Mouse (Mus musculus) spleen, adult 2 months (tissue): ENCODE data around the gene Gm16253.

Experiments used
- CTCF ChIP-seq: fragments of 200-500 bp; IDR thresholded peaks from 2 replicates; pipeline ENCODE4 v1.5.1; 2011; ENCODE audit warnings: mild to moderate bottlenecking, inconsistent platforms; ENCODE audit not compliant: insufficient read depth, insufficient read length, insufficient replicate concordance; ENCODE audit errors: extremely low read depth
- POLR2A ChIP-seq: fragments of 200-500 bp; IDR thresholded peaks from 2 replicates; pipeline ENCODE4 v1.6.1; 2011; ENCODE audit warnings: low read depth, low read length, inconsistent platforms

DNA sequence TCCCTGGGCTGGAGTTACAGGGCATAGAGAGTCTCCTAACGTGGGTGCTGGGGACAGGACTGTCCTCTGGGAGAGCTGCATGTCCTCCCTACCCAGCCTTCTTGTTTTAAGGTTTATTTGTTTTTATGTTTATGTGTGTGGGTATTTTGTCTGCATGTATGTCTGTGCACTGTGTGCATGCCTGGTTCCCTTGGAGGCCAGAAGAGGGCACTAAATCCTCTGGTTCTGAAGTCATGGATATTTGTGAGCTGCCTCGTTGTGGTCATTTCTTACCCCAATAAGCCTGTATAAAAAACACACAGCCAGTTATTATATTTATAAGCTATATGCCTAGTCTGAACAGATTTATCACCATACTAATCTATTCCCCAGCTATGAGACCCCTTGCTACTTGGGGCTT, 42.5 kb upstream of the Gm16253 start:
- TF ChIP-seq CTCF (no peak), POLR2A (no peak)
